Mouse (Mus musculus) neural tube, embryonic 10.5 days (tissue): ENCODE measurements around the gene Lamp1.

Experiments used
- DNase-seq: peaks from one replicate; pipeline ENCODE4 v3.0.0-alpha.2; 2017; ENCODE audit warnings: low spot score; ENCODE audit errors: extremely low spot score

The Lamp1 gene

GRCm38 (mm10) chr8:13199385-13200061 lies 40.6 kb downstream of the Lamp1 start:
- DNase-seq, result no peak

- peak; percentile 78 for DNase-seq
Observed at GRCm38 (mm10) chr8:13200301-13201012, 41.5 kb downstream of the Lamp1 start, which contains the start of gene Grtp1. TSS of gene Grtp1 (minus strand) at chr8:13200620.

- DNase-seq, result no peak
Observed at GRCm38 (mm10) chr8:13201013-13201334, 42.0 kb downstream of the Lamp1 start.

GRCm38 (mm10) chr8:13202041-13202440 lies 43.1 kb downstream of the Lamp1 start:
- no peak for DNase-seq

- DNase-seq, result no peak
Observed at GRCm38 (mm10) chr8:13202806-13203205, 43.8 kb downstream of the Lamp1 start.

GRCm38 (mm10) chr8:13203472-13203871 lies 44.5 kb downstream of the Lamp1 start:
- DNase-seq, result no peak

GRCm38 (mm10) chr8:13204371-13205140 lies 45.6 kb downstream of the Lamp1 start:
- no peak for DNase-seq

- DNase-seq, result no peak
Observed at GRCm38 (mm10) chr8:13205311-13205710, 46.4 kb downstream of the Lamp1 start.

GRCm38 (mm10) chr8:13206290-13206689 lies 47.3 kb downstream of the Lamp1 start:
- DNase-seq, result no peak

- DNase-seq, result no peak
Observed at GRCm38 (mm10) chr8:13208627-13209355, 49.8 kb downstream of the Lamp1 start.

- no peak for DNase-seq
Observed at GRCm38 (mm10) chr8:13209770-13210169, 50.8 kb downstream of the Lamp1 start.

GRCm38 (mm10) chr8:13213479-13214268 lies 54.7 kb downstream of the Lamp1 start:
- DNase-seq, result peak; percentile 86

GRCm38 (mm10) chr8:13216386-13216785 lies 57.4 kb downstream of the Lamp1 start:
- no peak for DNase-seq

- DNase-seq, result no peak
Observed at GRCm38 (mm10) chr8:13217093-13217492, 58.1 kb downstream of the Lamp1 start.

GRCm38 (mm10) chr8:13217986-13218385 lies 59.0 kb downstream of the Lamp1 start:
- no peak for DNase-seq

GRCm38 (mm10) chr8:13218441-13218840 lies 59.5 kb downstream of the Lamp1 start:
- DNase-seq, result no peak

- DNase-seq, result no peak
Observed at GRCm38 (mm10) chr8:13224426-13224825, 65.5 kb downstream of the Lamp1 start.
